Mouse (Mus musculus) hindbrain, embryonic 12.5 days (tissue): ENCODE measurements at regions not wholly inside any gene's neighbourhood (a gene's known extent, or its start where the extent isn't known, plus 50 kb on each side); places are given as distances from the start of the nearest gene placed in this dataset.

ENCODE experiments used
- ATAC-seq: fragments of 200-750 bp; cut with Nextera tagmentation; 2 replicates; pipeline ENCODE4 v1.8.0; 2017; ENCODE audit warnings: moderate TSS enrichment; ENCODE audit not compliant: low FRiP score
- H3K27ac ChIP-seq: fragments of 300-500 bp; sonication (generic); 2 replicates; pipeline ENCODE4 v1.5.1; 2016; ENCODE audit warnings: mild to moderate bottlenecking
- H3K27me3 ChIP-seq: fragments of 300-500 bp; sonication (generic); 2 replicates; pipeline ENCODE4 v1.6.1; 2016; ENCODE audit warnings: mild to moderate bottlenecking
- H3K36me3 ChIP-seq: fragments of 300-500 bp; sonication (generic); 2 replicates; pipeline ENCODE4 v1.6.1; 2016; ENCODE audit warnings: mild to moderate bottlenecking
- H3K4me1 ChIP-seq: fragments of 300-500 bp; sonication (generic); 2 replicates; pipeline ENCODE4 v1.6.1; 2016
- H3K4me2 ChIP-seq: fragments of 300-500 bp; sonication (generic); replicated peaks from 2 replicates; pipeline ENCODE4 v1.6.1; 2016; ENCODE audit warnings: mild to moderate bottlenecking
- H3K4me3 ChIP-seq: fragments of 300-500 bp; sonication (generic); 2 replicates; pipeline ENCODE4 v1.5.1; 2016; ENCODE audit warnings: mild to moderate bottlenecking
- H3K9ac ChIP-seq: fragments of 300-500 bp; sonication (generic); 2 replicates; pipeline ENCODE4 v1.6.1; 2016; ENCODE audit warnings: mild to moderate bottlenecking, moderate library complexity
- H3K9me3 ChIP-seq: fragments of 300-500 bp; sonication (generic); replicated peaks from 2 replicates; pipeline ENCODE4 v1.6.1; 2016; ENCODE audit warnings: mild to moderate bottlenecking
- WGBS: fragments of 180-500 bp; shearing (Covaris S2); methylation state at CpG from one replicate; pipeline ENCODE4 v1.1.7; 2016; 5-methylcytosine and 5-hydroxymethylcytosine counted together

DNA sequence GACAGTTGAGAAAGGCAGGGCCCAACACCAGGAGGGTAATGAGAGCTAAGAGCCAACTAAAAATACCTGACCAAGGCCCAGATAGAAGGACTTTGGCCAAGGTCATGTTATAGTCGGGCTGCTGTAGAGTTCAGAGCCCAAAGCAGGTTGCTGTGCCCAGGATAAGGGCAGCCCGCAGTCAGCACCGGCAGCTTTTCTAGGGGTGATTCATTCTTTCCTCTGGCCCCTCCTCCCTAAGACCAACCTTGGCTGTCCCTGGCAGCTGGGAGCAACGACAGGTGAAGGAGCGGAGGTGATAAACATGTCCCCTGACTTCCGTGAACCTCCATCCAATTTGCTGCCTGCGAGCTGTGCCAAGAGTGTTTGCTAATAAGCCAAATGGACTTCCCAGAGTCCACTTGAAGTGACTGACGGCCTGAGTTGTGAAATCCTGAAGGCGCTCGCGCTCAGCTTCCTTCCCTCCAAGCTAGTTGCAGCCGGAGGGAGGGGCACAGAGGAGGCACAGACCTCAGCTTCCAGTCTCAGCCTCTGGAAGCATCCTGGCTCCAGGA lies 144.2 kb upstream of the Igsf21 start:
- Histone ChIP-seq H3K4me3 (no peak overlapping the region), H3K4me2 (no peak overlapping the region), H3K27me3 (0 out of 2 replicates have a peak, but pooled peaks cover 2% of the 10 kb centered on the region), H3K27ac (no peak overlapping the region), H3K9me3 (no peaks in the 10 kb centered on the region), H3K4me1 (peaks cover 12% of the 10 kb centered on the region), H3K9ac (no peak overlapping the region), H3K36me3 (no peaks in the 10 kb centered on the region)
- WGBS = 70% methylated on average over 12 of the region's 12 CpGs
- no peak for ATAC-seq

DNA sequence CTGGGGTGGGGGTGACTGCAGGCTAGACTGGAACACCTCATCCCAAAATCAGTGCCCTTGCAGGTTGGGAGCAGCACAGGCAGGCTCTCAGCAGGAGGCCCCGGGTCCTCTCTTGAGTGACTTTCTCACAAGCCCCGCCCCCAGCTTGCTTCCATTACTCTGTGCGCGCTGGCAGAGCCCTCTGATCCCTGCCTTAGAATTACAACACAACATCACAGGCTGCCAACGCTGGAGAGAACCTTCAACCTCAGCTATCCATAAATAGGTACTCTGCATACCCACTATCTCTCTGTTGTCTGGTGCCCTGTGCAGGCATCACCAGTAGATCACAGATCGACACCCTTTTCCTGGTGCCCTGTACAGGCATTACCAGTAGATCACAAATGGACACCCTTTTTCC lies 139.1 kb upstream of the Igsf21 start:
- WGBS = 57% methylated on average over 6 of the region's 6 CpGs

DNA sequence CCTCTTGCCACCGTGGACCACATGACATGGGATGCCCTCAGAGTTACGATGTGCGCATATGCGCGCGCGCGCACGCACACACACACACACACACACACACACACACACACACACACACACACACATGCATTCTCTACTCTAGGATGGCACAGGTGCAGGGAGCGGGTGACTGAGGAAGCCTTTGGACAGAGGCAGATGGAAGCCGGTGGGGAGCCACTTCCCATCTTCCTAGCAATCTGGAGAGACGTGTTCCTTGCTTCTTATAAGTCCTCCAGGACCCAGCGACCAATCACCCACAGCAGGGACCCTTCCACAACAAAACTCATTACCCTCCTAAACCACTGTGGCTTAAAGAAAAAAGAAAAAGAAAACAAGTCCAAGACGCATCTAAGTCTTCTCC lies 138.6 kb upstream of the Igsf21 start:
- WGBS = 83% methylated on average over 14 of the region's 14 CpGs
- Histone ChIP-seq H3K27ac (no peak overlapping the region), H3K4me1 (peaks cover 25% of the 10 kb centered on the region), H3K9ac (no peak overlapping the region), H3K4me3 (no peak overlapping the region), H3K9me3 (no peaks in the 10 kb centered on the region), H3K4me2 (no peak overlapping the region), H3K36me3 (no peaks in the 10 kb centered on the region), H3K27me3 (no peaks in the 10 kb centered on the region)
- ATAC-seq = no peak

More for the DNA sequence above, 139.1 kb upstream of the Igsf21 start:
- no peaks in the 10 kb centered on the region for H3K9me3 ChIP-seq
- H3K27ac ChIP-seq = no peak overlapping the region
- peaks cover 21% of the 10 kb centered on the region for H3K4me1 ChIP-seq
- H3K4me2 ChIP-seq = no peak overlapping the region
- H3K27me3 ChIP-seq = 0 out of 2 replicates have a peak, but pooled peaks cover 2% of the 10 kb centered on the region
- no peak overlapping the region for H3K4me3 ChIP-seq
- no peak overlapping the region for H3K9ac ChIP-seq
- no peak for ATAC-seq
- no peaks in the 10 kb centered on the region for H3K36me3 ChIP-seq

- H3K4me2 ChIP-seq = no peak overlapping the region
- no peaks in the 10 kb centered on the region for H3K9me3 ChIP-seq
- ATAC-seq = no peak
- H3K4me1 ChIP-seq = peaks cover 26% of the 10 kb centered on the region
- H3K36me3 ChIP-seq = no peaks in the 10 kb centered on the region
- no peak overlapping the region for H3K27ac ChIP-seq
- H3K4me3 ChIP-seq = no peak overlapping the region
- WGBS = 80% methylated on average over 7 of the region's 7 CpGs
- H3K27me3 ChIP-seq = peaks cover 3% of the 10 kb centered on the region
- no peak overlapping the region for H3K9ac ChIP-seq
Measured at GRCm38 (mm10) chr4:140383596-140383995, 137.0 kb upstream of the Igsf21 start.

DNA sequence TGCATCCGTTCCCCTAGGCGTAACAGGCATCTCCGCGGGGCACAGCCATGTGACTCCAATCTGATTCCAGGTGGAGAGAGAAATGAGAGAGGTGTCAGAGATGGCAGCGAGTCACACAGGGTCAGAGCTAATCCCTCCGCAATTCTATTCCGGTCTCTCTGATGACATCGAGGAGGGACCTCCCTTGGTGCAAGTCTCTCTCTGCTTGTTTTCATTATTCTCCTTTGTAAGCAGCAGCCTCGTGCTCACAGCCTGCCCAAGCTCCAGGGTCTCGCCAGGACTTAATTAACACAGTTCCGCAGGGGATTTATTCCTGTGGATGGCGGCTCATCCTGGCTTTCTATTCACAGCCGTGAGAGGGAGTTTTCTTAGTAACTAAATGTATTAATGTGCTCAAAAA lies 134.1 kb upstream of the Igsf21 start:
- H3K9me3 ChIP-seq = no peaks in the 10 kb centered on the region
- peaks cover 7% of the 10 kb centered on the region for H3K27me3 ChIP-seq
- no peak overlapping the region for H3K4me2 ChIP-seq
- 10% methylated on average over 13 of the region's 13 CpGs for WGBS
- 0 out of 2 replicates have a peak, but pooled peaks have one; percentile 33 for ATAC-seq
- H3K4me3 ChIP-seq = no peak overlapping the region
- H3K36me3 ChIP-seq = no peaks in the 10 kb centered on the region
- H3K4me1 ChIP-seq = peaks cover 14% of the 10 kb centered on the region
- no peak overlapping the region; the same call in 1 of the 2 replicates for H3K27ac ChIP-seq
- H3K9ac ChIP-seq = no peak overlapping the region

GRCm38 (mm10) chr4:140377941-140378340 lies 131.4 kb upstream of the Igsf21 start:
- no peak overlapping the region for H3K4me2 ChIP-seq
- H3K4me1 ChIP-seq = peaks cover 13% of the 10 kb centered on the region
- no peak for ATAC-seq
- no peak overlapping the region for H3K9ac ChIP-seq
- WGBS = 80% methylated on average over 1 of the region's 1 CpGs
- H3K4me3 ChIP-seq = no peak overlapping the region
- no peaks in the 10 kb centered on the region for H3K9me3 ChIP-seq
- no peak overlapping the region for H3K27ac ChIP-seq
- no peaks in the 10 kb centered on the region for H3K36me3 ChIP-seq
- peaks cover 10% of the 10 kb centered on the region for H3K27me3 ChIP-seq

DNA sequence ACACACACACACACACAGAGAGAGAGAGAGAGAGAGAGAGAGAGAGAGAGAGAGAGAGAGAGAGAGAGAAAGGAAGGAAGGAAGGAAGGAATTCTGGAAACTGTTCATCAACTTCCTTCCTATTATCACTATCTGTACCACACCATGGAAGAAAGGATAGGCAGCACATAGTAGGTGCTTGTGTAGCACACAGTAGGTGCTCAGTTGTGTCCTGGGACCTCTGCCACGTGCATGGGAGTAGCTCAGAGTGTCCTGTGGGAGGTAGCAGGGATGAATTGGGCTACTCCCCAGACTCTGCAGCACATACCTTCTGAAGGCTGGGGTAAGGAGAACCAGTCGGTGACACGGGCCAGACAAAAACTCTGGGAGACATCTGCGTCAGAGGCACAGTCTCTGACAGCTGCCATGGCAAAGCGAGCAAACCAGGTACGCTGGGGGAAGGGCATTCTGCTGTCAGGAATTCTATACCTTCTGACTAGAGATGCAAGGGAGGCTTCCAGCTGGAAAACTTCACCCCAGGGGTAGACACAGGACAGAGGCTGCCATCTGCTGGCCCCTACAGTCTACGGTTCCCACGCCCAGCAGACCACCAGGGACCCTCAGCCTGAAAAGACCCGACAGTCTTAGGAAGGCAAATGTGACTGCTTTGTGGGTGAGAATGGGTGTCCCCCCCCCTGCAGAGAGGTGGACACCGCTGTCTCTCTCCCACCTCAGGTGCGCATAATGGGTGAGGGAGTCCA lies 126.2 kb upstream of the Igsf21 start:
- H3K9ac ChIP-seq = no peak overlapping the region
- H3K4me1 ChIP-seq = no peaks in the 10 kb centered on the region
- no peaks in the 10 kb centered on the region for H3K9me3 ChIP-seq
- H3K27me3 ChIP-seq = peaks cover 10% of the 10 kb centered on the region
- no peak overlapping the region for H3K4me3 ChIP-seq
- H3K4me2 ChIP-seq = no peak overlapping the region
- no peak for ATAC-seq
- 41% methylated on average over 11 of the region's 11 CpGs for WGBS
- H3K27ac ChIP-seq = no peak overlapping the region
- H3K36me3 ChIP-seq = no peaks in the 10 kb centered on the region

- Histone ChIP-seq H3K4me3 (no peak overlapping the region), H3K9me3 (no peaks in the 10 kb centered on the region)
- WGBS = 86% methylated on average over 20 of the region's 20 CpGs
Measured at GRCm38 (mm10) chr4:140371426-140372213, 125.0 kb upstream of the Igsf21 start.

GRCm38 (mm10) chr4:140366975-140367680 lies 120.5 kb upstream of the Igsf21 start:
- H3K4me2 ChIP-seq = no peak overlapping the region
- H3K27me3 ChIP-seq = peaks cover 11% of the 10 kb centered on the region
- H3K36me3 ChIP-seq = no peaks in the 10 kb centered on the region
- H3K4me1 ChIP-seq = peaks cover 6% of the 10 kb centered on the region; the same call in 1 of the 2 replicates
- no peak overlapping the region for H3K9ac ChIP-seq
- no peaks in the 10 kb centered on the region for H3K9me3 ChIP-seq
- H3K4me3 ChIP-seq = no peak overlapping the region
- H3K27ac ChIP-seq = no peak overlapping the region
- 0 out of 2 replicates have a peak, but pooled peaks have one; percentile 60 for ATAC-seq
- 46% methylated on average over 8 of the region's 8 CpGs for whole genome bisulfite sequencing

More at GRCm38 (mm10) chr4:140371426-140372213, 125.0 kb upstream of the Igsf21 start:
- H3K36me3 ChIP-seq = no peaks in the 10 kb centered on the region
- no peak overlapping the region for H3K9ac ChIP-seq
- H3K27me3 ChIP-seq = peaks cover 10% of the 10 kb centered on the region
- H3K4me1 ChIP-seq = no peaks in the 10 kb centered on the region
- H3K4me2 ChIP-seq = no peak overlapping the region
- ATAC-seq = no peak
- no peak overlapping the region for H3K27ac ChIP-seq

DNA sequence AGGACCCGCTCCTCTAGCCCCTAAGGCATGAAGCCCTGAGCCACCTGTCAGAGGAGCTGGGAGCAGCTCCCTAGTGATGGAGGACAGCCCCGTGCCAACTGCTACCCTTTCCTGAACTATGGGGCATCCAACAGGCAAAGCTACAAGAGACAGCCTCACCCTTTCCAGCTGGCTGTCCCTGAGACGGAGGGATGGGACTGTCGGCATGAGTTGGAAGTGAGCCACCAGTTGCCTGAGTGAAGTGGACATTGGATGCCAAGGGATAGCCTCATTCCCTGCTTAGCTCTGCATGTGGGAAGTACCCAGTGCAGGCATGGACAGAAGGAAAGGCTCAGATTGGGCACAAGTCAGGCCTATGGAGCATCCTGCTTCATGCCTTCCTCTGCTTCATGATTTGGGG lies 112.3 kb upstream of the Igsf21 start:
- Histone ChIP-seq H3K9me3 (no peaks in the 10 kb centered on the region), H3K9ac (no peak overlapping the region), H3K27ac (no peak overlapping the region), H3K4me2 (no peak overlapping the region), H3K4me1 (peaks cover 5% of the 10 kb centered on the region; the same call in 1 of the 2 replicates), H3K27me3 (peaks cover under 1% of the 10 kb centered on the region), H3K4me3 (no peak overlapping the region), H3K36me3 (no peaks in the 10 kb centered on the region)
- ATAC-seq = no peak
- 93% methylated on average over 4 of the region's 4 CpGs for WGBS

DNA sequence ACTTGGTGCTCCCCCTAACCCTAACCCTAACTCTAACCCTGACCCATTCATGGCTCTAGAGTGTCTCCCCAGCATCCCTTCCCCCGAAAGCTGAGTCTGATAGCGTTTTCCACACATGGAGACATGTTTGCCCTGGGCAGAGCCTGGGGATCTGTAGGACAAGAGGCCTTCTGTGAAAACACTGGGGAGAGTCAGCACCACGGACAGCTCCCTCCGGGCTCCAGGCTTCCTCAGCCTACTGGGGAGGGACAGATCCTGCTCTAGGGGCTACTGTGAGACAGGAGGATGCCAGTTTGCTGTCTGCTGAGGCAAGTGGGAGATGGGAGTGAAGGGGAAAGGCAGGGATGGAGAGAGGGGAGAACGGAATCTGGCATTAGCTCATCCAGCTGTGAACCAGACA lies 111.5 kb upstream of the Igsf21 start:
- ATAC-seq = no peak
- 8% methylated on average over 5 of the region's 5 CpGs for WGBS

GRCm38 (mm10) chr4:140355144-140355550 lies 108.6 kb upstream of the Igsf21 start:
- no peak overlapping the region for H3K27ac ChIP-seq
- ATAC-seq = no peak
- no peak overlapping the region for H3K4me3 ChIP-seq
- 58% methylated on average over 12 of the region's 12 CpGs for WGBS
- peaks cover 3% of the 10 kb centered on the region; the same call in 1 of the 2 replicates for H3K4me1 ChIP-seq
- no peaks in the 10 kb centered on the region for H3K9me3 ChIP-seq
- no peak overlapping the region for H3K9ac ChIP-seq
- H3K4me2 ChIP-seq = no peak overlapping the region
- no peaks in the 10 kb centered on the region; the same call in none of the 2 replicates for H3K27me3 ChIP-seq
- no peaks in the 10 kb centered on the region for H3K36me3 ChIP-seq

More for the DNA sequence above, 111.5 kb upstream of the Igsf21 start:
- Histone ChIP-seq H3K4me2 (no peak overlapping the region), H3K27ac (no peak overlapping the region), H3K4me1 (peaks cover 5% of the 10 kb centered on the region; the same call in 1 of the 2 replicates), H3K27me3 (no peaks in the 10 kb centered on the region; the same call in 1 of the 2 replicates), H3K9me3 (no peaks in the 10 kb centered on the region), H3K4me3 (no peak overlapping the region), H3K36me3 (no peaks in the 10 kb centered on the region), H3K9ac (no peak overlapping the region)
